Mouse (Mus musculus) retina, postnatal 7 days (tissue): Measurements from ENCODE around the gene Olfr329-ps.
"Not testable (repeated sequence)": the region's sequence is repeated elsewhere in the genome, so short reads cannot be mapped to it uniquely, and the experiment has no call there.

Experiments used
- DNase-seq: peaks from one replicate; pipeline ENCODE4 v3.0.0-alpha.2; 2012; ENCODE audit warnings: low read depth, low spot score

Gene Olfr329-ps

GRCm38 (mm10) chr11:58546322-58546721, at the start of gene Olfr329-ps:
Olfr329-ps (minus strand) TSS chr11:58546422.
- DNase-seq = no peak

GRCm38 (mm10) chr11:58594814-58595213, 48.6 kb upstream of the Olfr329-ps start, which contains the start of gene Olfr324:
Olfr324 (plus strand) TSS chr11:58595114.
- DNase-seq = no peak

GRCm38 (mm10) chr11:58588620-58589250, 42.5 kb upstream of the Olfr329-ps start:
- DNase-seq = no peak

DNA sequence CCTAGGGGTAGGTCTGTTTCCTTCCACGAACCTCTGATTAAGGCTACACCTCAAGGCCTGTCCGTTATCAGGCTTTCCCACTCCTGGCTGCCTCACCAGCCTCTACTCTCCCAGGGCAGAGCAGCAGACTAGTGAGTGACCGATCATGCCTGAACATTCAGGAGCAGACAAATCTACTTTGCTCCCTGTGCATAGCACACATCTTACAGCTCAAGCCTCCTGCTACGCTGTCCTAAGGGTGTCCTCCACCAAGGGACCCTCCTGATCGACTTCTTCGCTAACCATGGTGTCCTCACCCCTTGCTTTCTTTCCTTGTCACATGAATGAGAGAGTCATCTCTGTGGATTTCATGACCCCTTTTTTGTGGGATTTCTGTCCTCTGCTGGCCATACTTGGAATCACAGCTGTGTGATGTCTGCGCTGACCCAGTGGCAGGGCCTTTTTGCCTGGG, 41.7 kb upstream of the Olfr329-ps start:
- DNase-seq = peak; percentile 19

DNA sequence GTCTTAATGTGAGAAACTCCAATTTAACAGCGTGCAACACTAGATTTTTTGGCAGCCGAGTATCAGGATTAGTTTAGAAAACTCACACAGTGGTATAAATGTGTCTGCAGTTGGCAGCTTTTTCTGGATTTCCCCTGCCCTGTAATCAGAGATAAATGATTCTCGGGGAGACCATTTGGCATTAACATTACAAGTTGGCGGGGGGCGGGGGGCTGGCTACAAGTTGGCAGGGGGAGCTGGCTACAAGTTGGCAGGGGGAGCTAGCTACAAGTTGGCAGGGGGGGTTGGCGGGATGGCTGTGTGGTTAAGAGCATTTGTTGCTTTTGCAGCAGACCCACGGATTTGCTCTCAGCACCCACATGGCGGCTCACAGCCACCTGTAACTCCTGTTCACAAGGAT, 32.4 kb upstream of the Olfr329-ps start:
- no peak for DNase-seq

DNA sequence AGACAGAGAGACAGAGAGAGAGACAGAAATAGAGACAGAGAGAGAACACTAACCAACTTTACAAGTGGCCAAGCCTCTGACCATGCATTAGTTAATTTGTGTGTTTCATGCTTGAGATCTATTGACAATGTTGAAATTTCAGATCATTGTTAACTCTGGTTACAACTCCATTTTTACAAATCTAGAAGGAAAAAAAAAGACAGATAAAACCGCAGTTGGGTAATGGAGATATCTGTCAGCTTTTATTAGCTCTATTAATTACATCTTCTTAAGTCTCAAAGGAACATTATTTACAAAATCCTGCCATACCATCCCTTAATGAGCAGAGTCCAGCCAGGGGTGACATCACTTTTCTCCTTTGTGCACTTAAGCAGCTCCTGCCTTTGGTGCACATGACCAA, 31.2 kb upstream of the Olfr329-ps start, which contains the start of gene Olfr325:
Olfr325 (plus strand) TSS at position 301 of the 400 bp plus-strand sequence.
- no peak for DNase-seq

GRCm38 (mm10) chr11:58570405-58570804, 24.2 kb upstream of the Olfr329-ps start, which contains the start of gene Olfr224:
Olfr224 (minus strand) TSS chr11:58570553.
- no peak for DNase-seq

GRCm38 (mm10) chr11:58555536-58555935, 9.3 kb upstream of the Olfr329-ps start, which contains the start of gene Olfr328:
Olfr328 (minus strand) TSS chr11:58555636.
- no peak for DNase-seq

DNA sequence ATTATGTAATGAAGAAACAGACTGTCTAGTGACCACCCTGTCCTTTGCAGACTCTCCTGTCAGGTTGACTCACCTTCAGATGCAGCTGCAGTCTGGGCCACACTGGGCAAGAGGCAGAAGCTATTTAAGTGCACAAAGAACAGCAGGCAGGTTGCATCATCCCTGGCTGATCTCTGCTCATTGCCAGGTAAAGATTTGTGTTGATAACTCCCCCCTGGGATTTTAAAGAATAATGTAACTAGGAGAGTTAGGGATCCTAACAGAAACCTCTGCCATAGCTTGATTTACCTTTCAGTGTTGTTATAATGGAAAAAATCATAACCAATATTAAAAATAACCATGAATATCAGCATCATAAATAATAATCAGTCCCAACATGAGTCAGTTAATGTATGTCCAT, 11.5 kb downstream of the Olfr329-ps start, which contains the start of gene Olfr330:
Olfr330 (minus strand) TSS at position 101 of the 400 bp plus-strand sequence.
- not testable (repeated sequence) for DNase-seq

- DNase-seq = not testable (repeated sequence)
Measured at GRCm38 (mm10) chr11:58519756-58520155, 26.5 kb downstream of the Olfr329-ps start.

- not testable (repeated sequence) for DNase-seq
Measured at GRCm38 (mm10) chr11:58518916-58519315, 27.3 kb downstream of the Olfr329-ps start.

DNA sequence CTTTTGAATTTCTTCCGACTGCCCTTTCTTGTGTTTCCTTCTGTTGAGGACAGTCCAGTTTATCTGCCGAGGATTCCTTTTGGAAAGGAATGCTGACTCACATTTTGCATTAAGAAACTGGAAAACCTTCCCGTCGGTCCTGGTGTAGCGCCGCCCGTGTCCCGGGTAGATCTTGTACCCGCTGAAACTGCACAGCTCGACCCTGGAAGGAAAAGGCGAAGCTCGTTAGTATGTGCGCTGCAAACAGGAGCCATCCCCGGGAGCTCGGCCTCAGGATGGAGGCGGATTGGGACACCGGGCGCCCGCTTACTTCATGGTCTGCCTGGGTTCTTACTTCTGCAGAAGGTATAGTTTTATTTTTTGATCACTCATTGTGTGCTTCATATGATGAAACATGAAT, 37.2 kb downstream of the Olfr329-ps start:
- not testable (repeated sequence) for DNase-seq

DNA sequence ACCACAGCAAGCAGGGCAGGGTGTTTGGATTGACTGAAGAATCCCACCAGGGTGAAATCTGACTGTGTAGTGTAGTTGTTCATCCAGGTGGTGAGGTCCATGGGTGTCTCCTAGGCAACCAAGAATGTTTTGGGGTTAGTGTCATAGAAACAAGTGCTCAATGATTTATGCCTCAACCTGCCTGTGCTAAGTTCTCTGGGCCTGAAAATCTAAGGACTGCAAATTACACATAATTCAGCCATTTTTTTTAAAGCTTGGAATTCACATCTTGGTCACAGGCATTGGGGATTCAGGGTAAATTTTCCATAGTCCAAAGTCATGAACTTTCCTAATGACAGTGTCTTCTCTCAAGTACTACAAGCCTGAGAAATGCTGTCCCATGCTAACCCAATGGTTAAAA, 43.8 kb downstream of the Olfr329-ps start, which contains the start of gene Olfr331:
Olfr331 (minus strand) TSS at position 101 of the 400 bp plus-strand sequence.
- not testable (repeated sequence) for DNase-seq

DNA sequence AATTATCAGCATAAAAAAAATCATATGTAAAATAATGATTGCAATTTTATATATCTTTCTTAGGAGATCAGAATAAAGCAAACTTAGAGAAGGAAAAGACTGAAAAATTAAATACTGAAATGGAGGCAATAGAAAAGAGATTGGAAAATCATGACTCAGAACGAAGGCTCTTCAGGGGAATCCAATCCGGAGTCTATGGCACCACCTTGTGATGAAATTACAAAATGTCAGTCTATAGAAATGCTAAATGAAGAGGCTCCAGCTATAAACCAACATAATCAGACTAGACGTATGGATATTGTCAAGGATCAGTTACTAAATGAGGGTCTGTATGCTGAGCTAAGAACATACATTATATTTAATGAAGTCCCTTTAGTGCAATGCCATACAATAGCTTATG, 46.9 kb downstream of the Olfr329-ps start:
- DNase-seq = peak; percentile 9

GRCm38 (mm10) chr11:58498761-58499160, 47.5 kb downstream of the Olfr329-ps start:
- DNase-seq = no peak

DNA sequence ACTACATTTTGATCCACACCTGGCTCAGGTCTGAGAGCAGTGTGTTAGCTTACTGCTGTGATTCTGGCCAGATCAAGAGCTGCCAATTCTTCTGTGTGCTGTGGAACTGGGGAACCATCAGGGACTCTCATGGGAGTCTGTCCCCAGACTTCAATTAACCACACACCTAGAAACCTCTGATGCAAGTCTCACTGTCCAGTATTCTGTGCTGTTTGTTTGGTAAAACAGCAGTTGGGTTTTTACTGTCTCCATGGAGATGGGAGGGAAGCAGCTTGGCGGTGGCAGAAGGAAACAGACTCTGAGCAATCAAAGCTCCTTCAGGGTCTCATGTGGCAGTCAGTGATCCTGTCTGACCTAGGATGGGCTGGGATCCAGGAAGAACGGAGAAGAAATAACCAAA, 53.8 kb downstream of the Olfr329-ps start, which contains the start of gene Olfr332:
Olfr332 (minus strand) TSS at position 101 of the 400 bp plus-strand sequence.
- no peak for DNase-seq
